Mouse (Mus musculus) cortical plate, adult 2 months (tissue): Measurements from ENCODE around the gene Tarsl2. TPM values are rescaled to one million over a fixed set of nuclear protein-coding genes. Genes with fewer than 3 reads are reported as not detected.

Source experiments
- H3K27ac ChIP-seq: fragments of 200-500 bp; 2 replicates; pipeline ENCODE4 v1.5.1; 2012; ENCODE audit warnings: low read length, control low read depth, inconsistent platforms; ENCODE audit not compliant: insufficient read depth
- H3K4me1 ChIP-seq: fragments of 200-500 bp; 2 replicates; pipeline ENCODE4 v1.6.1; 2011; ENCODE audit warnings: low read length; ENCODE audit not compliant: control insufficient read depth, insufficient read depth
- H3K4me3 ChIP-seq: fragments of 200-500 bp; 2 replicates; pipeline ENCODE4 v1.5.1; 2011; ENCODE audit warnings: mild to moderate bottlenecking, low read length, control low read depth; ENCODE audit not compliant: insufficient read depth
- CTCF ChIP-seq: fragments of 200-500 bp; IDR thresholded peaks from 2 replicates; pipeline ENCODE4 v1.5.1; 2011; ENCODE audit warnings: mild to moderate bottlenecking, control low read depth, low read length; ENCODE audit not compliant: insufficient read depth; ENCODE audit errors: extremely low read depth
- POLR2A ChIP-seq: fragments of 200-500 bp; IDR thresholded peaks from 2 replicates; pipeline ENCODE4 v1.6.1; 2011; ENCODE audit warnings: mild to moderate bottlenecking, low read length, control low read depth; ENCODE audit not compliant: insufficient read depth; ENCODE audit errors: extremely low read depth
- polyA plus RNA-seq: library from polyadenylated mRNA; depleted of rRNA; stranded (reverse); fragments of >200 nt; gene quantifications from 2 replicates; pipeline ENCODE4 v1.2.3, GENCODE M21; 2012; rRNA removed

The Tarsl2 gene
- polyA plus RNA-seq, 1 experiment: 22.0 TPM

DNA sequence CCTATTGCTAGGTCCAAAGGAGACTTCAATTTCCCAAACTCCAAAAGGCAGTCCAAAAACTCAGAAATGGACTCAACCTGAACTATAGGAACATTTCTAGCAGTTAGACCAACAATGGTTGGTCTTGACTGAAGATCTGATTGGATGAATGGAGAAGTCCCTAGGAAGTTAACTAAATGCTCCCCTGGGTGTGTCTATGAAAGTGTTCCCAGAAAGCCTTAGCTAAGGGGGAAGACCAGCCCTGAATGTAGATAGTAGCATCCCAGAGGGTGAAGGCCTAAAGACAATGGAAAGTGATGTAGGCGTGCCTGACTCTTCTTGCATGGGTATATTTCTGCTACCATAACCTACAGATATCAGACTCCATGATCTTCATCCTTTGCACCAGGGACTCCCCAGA, 63.8 kb downstream of the Tarsl2 start:
- no peak overlapping the region for H3K27ac ChIP-seq
- H3K4me3 ChIP-seq: no peak overlapping the region
- no peaks in the 10 kb centered on the region for H3K4me1 ChIP-seq
- TF ChIP-seq CTCF (no peak), POLR2A (no peak)

DNA sequence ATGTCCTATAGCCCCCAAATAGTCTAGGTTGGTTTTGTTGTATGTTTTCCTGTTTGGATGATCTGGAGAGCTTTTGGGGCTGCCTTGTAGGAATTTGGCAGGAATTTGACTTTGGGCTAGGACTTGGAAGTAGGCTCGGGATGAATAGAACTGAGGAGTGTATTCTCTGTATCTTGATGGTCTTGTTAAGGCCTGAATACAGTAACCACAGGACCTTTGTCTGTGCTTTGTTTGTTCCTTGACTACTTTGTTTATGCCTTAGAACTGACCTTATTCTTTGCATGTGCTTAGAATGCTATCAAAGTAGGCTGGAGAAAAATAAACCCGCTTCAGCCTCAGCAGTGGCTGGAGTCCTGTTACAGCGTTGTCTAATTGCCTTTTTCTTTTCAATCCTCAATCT, 65.6 kb downstream of the Tarsl2 start:
- TF ChIP-seq CTCF (no peak), POLR2A (no peak)
- no peak overlapping the region for H3K27ac ChIP-seq
- no peaks in the 10 kb centered on the region for H3K4me1 ChIP-seq
- H3K4me3 ChIP-seq: no peak overlapping the region

DNA sequence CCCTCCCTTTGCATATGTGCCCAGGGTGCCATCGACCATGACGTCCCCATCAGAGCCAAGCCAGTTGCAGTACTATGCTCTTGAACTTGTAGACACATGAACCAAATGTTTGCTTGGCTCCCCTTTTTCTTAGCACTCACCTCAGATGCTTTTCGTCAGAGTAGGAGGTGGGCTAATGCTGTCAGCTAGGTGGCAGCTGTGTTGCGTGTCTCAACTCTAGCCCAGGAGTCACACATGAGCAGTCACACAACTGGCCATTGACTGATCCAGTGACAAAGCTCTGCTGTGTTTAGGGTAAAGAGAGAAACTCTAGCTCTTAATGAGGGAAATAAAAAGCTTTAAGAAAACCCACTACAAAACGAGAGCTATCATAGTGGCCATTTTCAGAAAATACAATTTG, 69.1 kb downstream of the Tarsl2 start:
- Histone ChIP-seq H3K4me3 (no peak overlapping the region), H3K27ac (no peak overlapping the region), H3K4me1 (no peaks in the 10 kb centered on the region)
- TF ChIP-seq POLR2A (no peak), CTCF (no peak)

DNA sequence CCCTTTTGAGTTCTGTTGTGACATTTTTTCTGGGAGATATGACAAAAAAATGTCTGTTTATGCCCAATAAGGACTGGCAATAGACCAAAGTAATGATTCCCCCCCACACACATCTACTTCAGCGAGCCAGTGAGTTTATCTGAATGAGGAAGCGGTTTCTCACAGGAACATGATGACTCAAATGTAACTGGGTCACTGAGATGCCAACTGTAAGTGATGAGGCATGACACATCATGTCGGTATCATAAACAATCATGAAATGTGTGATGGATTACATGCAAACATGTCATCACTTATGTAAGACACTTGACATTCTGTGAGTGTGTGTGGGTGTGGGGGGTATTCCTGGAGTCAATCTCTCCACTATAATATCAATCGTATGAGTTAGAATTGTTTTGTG, 69.6 kb downstream of the Tarsl2 start:
- H3K4me3 ChIP-seq: no peak overlapping the region
- H3K27ac ChIP-seq: no peak overlapping the region
- no peaks in the 10 kb centered on the region for H3K4me1 ChIP-seq
- TF ChIP-seq CTCF (no peak), POLR2A (no peak)

DNA sequence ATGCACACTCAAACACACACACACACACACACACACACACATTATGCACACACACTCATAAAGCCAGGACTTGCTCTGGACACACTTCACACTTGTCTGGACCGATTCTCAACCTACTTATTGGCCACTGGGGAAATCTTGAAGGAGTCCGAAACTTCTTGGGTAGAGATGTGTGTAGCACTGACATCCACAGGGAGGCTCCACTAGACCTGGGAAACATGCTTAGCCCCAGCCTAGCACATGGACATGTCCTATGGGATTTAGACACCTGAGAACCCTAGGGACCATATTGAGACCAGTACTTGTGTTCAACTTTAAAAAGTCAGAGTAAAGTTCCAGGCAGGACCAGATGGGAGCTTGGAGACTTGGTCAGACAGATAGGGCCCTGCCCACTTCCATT, 89.3 kb downstream of the Tarsl2 start:
- Histone ChIP-seq H3K4me3 (no peak overlapping the region), H3K27ac (no peak overlapping the region), H3K4me1 (no peaks in the 10 kb centered on the region)
- TF ChIP-seq POLR2A: no peak
- peak; percentile 67 for TF ChIP-seq CTCF

DNA sequence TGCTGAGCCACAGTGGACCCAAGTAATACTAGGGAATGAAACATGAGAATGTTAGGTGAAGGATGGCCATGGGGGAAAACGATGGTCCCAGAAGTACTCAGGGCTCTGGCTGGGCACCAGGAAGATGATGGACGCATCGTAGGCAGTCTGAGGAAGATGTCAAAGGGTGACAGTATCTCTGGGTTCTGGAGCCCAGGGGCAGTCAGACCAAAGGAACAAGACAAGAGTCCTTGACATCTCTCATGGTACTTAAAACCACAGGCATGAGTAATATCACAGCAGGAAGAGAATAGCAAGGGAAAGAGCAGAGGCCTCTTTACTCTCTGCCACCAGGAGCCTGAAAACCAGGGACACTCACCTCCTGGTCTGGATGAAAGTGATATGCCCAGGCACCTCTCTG, 90.6 kb downstream of the Tarsl2 start:
- no peak overlapping the region for H3K27ac ChIP-seq
- H3K4me3 ChIP-seq: no peak overlapping the region
- no peaks in the 10 kb centered on the region for H3K4me1 ChIP-seq
- TF ChIP-seq POLR2A (no peak), CTCF (no peak)

DNA sequence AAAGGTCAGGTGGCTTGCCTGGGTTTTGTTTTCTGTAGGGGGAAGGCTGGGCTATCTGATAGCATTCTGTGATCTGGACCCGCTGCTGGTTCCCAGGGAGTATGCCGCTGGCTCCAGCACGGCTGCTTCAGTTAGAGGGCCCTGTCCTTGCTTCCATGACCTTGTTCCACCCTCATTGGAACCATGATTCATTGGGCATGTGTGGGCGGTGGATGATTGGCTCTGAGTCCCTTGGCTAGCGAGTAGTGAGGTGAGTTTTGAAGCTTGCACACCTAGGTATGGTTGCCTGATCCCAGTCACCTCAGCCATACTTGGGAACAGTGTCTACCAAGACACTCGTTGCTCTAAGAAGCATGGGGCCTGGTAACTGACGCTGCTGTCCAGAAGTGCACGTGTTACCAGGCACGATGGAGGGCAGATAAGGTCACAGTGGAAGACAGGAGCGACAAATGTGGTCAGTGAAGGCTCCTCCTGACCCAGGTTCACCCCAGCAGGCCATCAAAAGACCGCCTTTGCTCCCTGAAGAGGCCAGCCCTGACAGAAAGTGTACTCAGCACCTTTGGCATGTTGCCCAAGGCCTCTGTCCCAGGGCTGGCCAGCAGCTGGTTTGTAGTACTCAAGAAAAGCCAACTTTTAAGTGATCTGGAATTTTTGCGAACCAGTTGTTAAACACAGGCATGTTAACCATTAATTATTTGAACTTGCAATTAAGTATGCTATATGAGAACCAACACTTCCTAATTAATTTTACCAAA, 92.8 kb downstream of the Tarsl2 start:
- TF ChIP-seq POLR2A: no peak
- TF ChIP-seq CTCF: no peak
- H3K4me3 ChIP-seq: no peak overlapping the region
- no peaks in the 10 kb centered on the region for H3K4me1 ChIP-seq
- H3K27ac ChIP-seq: no peak overlapping the region

Other genes with a start within 250 kb of the Tarsl2 start
- 59.1 and 62.4 TPM in 2 replicates for gene Tjp1, start 117.1 kb upstream of the Tarsl2 start, polyA plus RNA-seq
- 113 and 118 TPM in 2 replicates for gene Tm2d3, start 46.3 kb downstream of the Tarsl2 start, polyA plus RNA-seq
- gene Pcsk6, start 216.8 kb downstream of the Tarsl2 start, polyA plus RNA-seq: 14.0 and 14.9 TPM in 2 replicates